14 mouse cellular contexts compared by ENCODE assay signal in genomic region chr12:69813596-69813995, GRCm38 (mm10). TPM values are rescaled to one million over a fixed set of nuclear protein-coding genes. Genes with fewer than 3 reads are reported as not detected.
DNase-seq lines count a peak whose midpoint lies in the region; ATAC-seq and TF ChIP-seq lines count a peak whose summit lies in the region.
"Had no signal": no experiment of that assay in that cellular context is flagged by ENCODE, and none has a peak within 500 bp of the region (broad histone marks: within the 10 kb centered on the region; RNA-seq: fewer than 3 reads in every experiment).

No protein-coding gene starts in this region.

- no peak overlapping the region for H3K9ac ChIP-seq in heart, embryonic 13.5 days
- H3K9ac ChIP-seq in lung, embryonic 14.5 days = no peak overlapping the region
- H3K9ac ChIP-seq: forebrain, embryonic 13.5 days; liver, embryonic 15.5 days had no signal

- H3K4me3 ChIP-seq in heart, embryonic 13.5 days = no peak overlapping the region
- H3K4me3 ChIP-seq in lung, embryonic 14.5 days (ENCODE audit: low read depth, low read length) = no peak overlapping the region
- H3K4me3 ChIP-seq: forebrain, embryonic 13.5 days; hindbrain, embryonic 10.5 days; liver, embryonic 15.5 days had no signal

- H3K9me3 ChIP-seq in heart, embryonic 13.5 days = no peaks in the 10 kb centered on the region
- H3K9me3 ChIP-seq in lung, embryonic 14.5 days (ENCODE audit: low read depth, low read length) = no peaks in the 10 kb centered on the region
- H3K9me3 ChIP-seq: forebrain, embryonic 13.5 days; hindbrain, embryonic 10.5 days; liver, embryonic 15.5 days had no signal

- DNase-seq in cerebellum, adult 11 months = peak; percentile 7
- no peak for DNase-seq in cerebellum, postnatal 4 days (ENCODE audit: low spot score in 2 of 2)
- DNase-seq in heart, adult 8-10 months (ENCODE audit: low spot score) = no peak
- DNase-seq in lung, embryonic 14.5 days = no peak
- no peak for DNase-seq in lung, postnatal 25 days (ENCODE audit: low spot score)
- DNase-seq in cerebellum, postnatal 36 days = peak; percentile 16 to 18
- no peak for DNase-seq in urinary bladder, postnatal 25 days (ENCODE audit: low spot score)
- DNase-seq: thymus, postnatal 4 days had no signal

- no peak for ATAC-seq in heart, embryonic 13.5 days (ENCODE audit: extremely low read depth, insufficient number of reproducible peaks, low FRiP score, low TSS enrichment)
- no peak for ATAC-seq in lung, embryonic 14.5 days (ENCODE audit: insufficient read depth)
- ATAC-seq: forebrain, embryonic 13.5 days; inflammation-experienced regulatory T-cells, adult 6 months had no signal

- no peak for TF ChIP-seq CTCF in lung, embryonic 14.5 days (IDR thresholded peaks at IDR 0.05; ENCODE audit: low read depth)

- no peaks in the 10 kb centered on the region for H3K27me3 ChIP-seq in heart, embryonic 13.5 days (replicated peaks)
- H3K27me3 ChIP-seq in lung, embryonic 14.5 days (ENCODE audit: insufficient read depth, low read length) = no peaks in the 10 kb centered on the region
- H3K27me3 ChIP-seq: CH12.LX; forebrain, embryonic 13.5 days; liver, embryonic 15.5 days had no signal

- peaks cover 90% of the 10 kb centered on the region for H3K36me3 ChIP-seq in heart, embryonic 13.5 days
- H3K36me3 ChIP-seq in lung, embryonic 14.5 days (ENCODE audit: insufficient read depth) = peaks cover 71% of the 10 kb centered on the region

- H3K4me2 ChIP-seq in heart, embryonic 13.5 days = no peak overlapping the region
- H3K4me2 ChIP-seq in lung, embryonic 14.5 days = no peak overlapping the region
- H3K4me2 ChIP-seq: forebrain, embryonic 13.5 days; liver, embryonic 15.5 days had no signal

- peaks cover 53% of the 10 kb centered on the region for H3K4me1 ChIP-seq in heart, embryonic 13.5 days
- H3K4me1 ChIP-seq in lung, embryonic 14.5 days (ENCODE audit: insufficient read depth) = peaks cover 6% of the 10 kb centered on the region; the same call in 1 of the 2 replicates
- H3K4me1 ChIP-seq: liver, embryonic 15.5 days had no signal

- WGBS in heart, embryonic 13.5 days = 57% methylated on average over 2 of the region's 2 CpGs
- WGBS in lung, embryonic 14.5 days = 79% methylated on average over 2 of the region's 2 CpGs

- peak overlapping the region; percentile 67 for H3K27ac ChIP-seq in heart, embryonic 13.5 days (replicated peaks)
- peak overlapping the region; percentile 59; the same call in 1 of the 2 replicates for H3K27ac ChIP-seq in lung, embryonic 14.5 days (ENCODE audit: low read depth)
- H3K27ac ChIP-seq: liver, embryonic 15.5 days had no signal

RNA-seq across cellular contexts. Expression of gene Cdkl1, which starts 22.5 kb away (rescaled TPM):
- polyA plus RNA-seq in heart, embryonic 13.5 days (2015; fragmentation: Nextera tagmentation; extraction: Ambion mirVana) = 4.6 and 6.8 TPM in 2 replicates
- 10 to 100 TPM; 11.8 to 17.0 (median 14.4) TPM for total RNA-seq in heart, adult 8-10 months (2022)
- 1.6 and 1.8 TPM in 2 replicates for polyA plus RNA-seq in lung, embryonic 14.5 days (2014; fragmentation: Nextera tagmentation; extraction: Ambion mirVana)
- total RNA-seq: CH12.LX had no signal
- polyA plus RNA-seq: inflammation-experienced regulatory T-cells, adult 6 months had no signal

Comparison
In these comparisons a context has a peak if more than half of its experiments do, and no peak if none do; other contexts are left out.
1. DNase-seq: peak in cerebellum, adult 11 months (single experiment) and cerebellum, postnatal 36 days (2 of 2); none in cerebellum, postnatal 4 days (0 of 2), heart, adult 8-10 months (single experiment), lung, embryonic 14.5 days (single experiment), lung, postnatal 25 days (single experiment) and urinary bladder, postnatal 25 days (single experiment).